In the genomic region with DNA sequence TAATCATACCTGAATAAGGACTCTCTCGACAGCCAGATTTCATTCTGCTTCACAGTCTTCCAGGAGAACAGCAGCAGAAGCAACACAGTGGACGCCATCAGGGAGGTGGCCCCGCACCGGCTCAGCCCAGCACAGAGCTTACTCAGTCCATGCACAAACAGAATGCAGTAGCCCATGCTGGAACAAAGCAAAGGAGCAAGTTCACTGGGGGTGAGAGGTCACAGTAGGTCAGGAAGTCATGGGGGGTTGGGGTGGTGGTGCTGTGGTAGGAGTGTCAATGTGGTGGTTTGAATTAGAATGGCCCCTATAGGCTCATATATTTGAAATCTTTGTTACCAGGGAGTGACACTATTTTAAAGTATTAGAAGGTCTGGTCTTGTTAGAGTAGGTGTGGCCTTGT, we compare ENCODE assay signal across 27 mouse cellular contexts.
A peak's percentile ranks its signal among the peaks of the same experiment; 100 is the strongest.
DNase-seq lines count a peak whose midpoint lies in the region; ATAC-seq and TF ChIP-seq lines count a peak whose summit lies in the region.
"Had no signal": no experiment of that assay in that cellular context is flagged by ENCODE, and none has a peak within 500 bp of the region (broad histone marks: within the 10 kb centered on the region; RNA-seq: fewer than 3 reads in every experiment).

No protein-coding gene starts in this region.

- no peaks in the 10 kb centered on the region for H3K27me3 ChIP-seq in forebrain, embryonic 12.5 days
- H3K27me3 ChIP-seq in forebrain, embryonic 11.5 days (ENCODE audit: control insufficient read depth, insufficient read depth, low read length): no peaks in the 10 kb centered on the region
- no peaks in the 10 kb centered on the region for H3K27me3 ChIP-seq in liver, embryonic 12.5 days (replicated peaks)
- H3K27me3 ChIP-seq: forebrain, embryonic 13.5 days; heart, embryonic 15.5 days; kidney, embryonic 15.5 days; midbrain, embryonic 12.5 days had no signal

- no peaks in the 10 kb centered on the region for H3K36me3 ChIP-seq in forebrain, embryonic 12.5 days (replicated peaks)
- H3K36me3 ChIP-seq in forebrain, embryonic 11.5 days (ENCODE audit: control insufficient read depth, insufficient read depth, low read length): no peaks in the 10 kb centered on the region
- no peaks in the 10 kb centered on the region for H3K36me3 ChIP-seq in ES-E14 (ENCODE audit: control insufficient read depth, insufficient read depth, low read length, poor library complexity, severe bottlenecking)
- H3K36me3 ChIP-seq in liver, embryonic 12.5 days: no peaks in the 10 kb centered on the region
- H3K36me3 ChIP-seq: embryonic facial prominence, embryonic 10.5 days; heart, embryonic 15.5 days; kidney, embryonic 15.5 days; limb, embryonic 10.5 days; midbrain, embryonic 12.5 days had no signal

- no peak for TF ChIP-seq CTCF in layer of hippocampus, adult 2 months (conservative IDR thresholded peaks at IDR 0.05)

- H3K9ac ChIP-seq in forebrain, embryonic 12.5 days: no peak overlapping the region
- no peak overlapping the region for H3K9ac ChIP-seq in forebrain, embryonic 11.5 days (ENCODE audit: low read length)
- no peak overlapping the region for H3K9ac ChIP-seq in ES-E14 (ENCODE audit: insufficient read depth, low read depth, low read length, poor library complexity, severe bottlenecking)
- no peak overlapping the region for H3K9ac ChIP-seq in liver, embryonic 12.5 days
- H3K9ac ChIP-seq: forebrain, embryonic 13.5 days; heart, embryonic 15.5 days; kidney, embryonic 15.5 days; midbrain, embryonic 12.5 days had no signal

- ATAC-seq in forebrain, embryonic 12.5 days (ENCODE audit: low FRiP score): peak; percentile 49; the same call in 1 of the 2 replicates
- ATAC-seq in forebrain, embryonic 11.5 days (replicated peaks; ENCODE audit: low FRiP score): no peak
- peak; percentile 68 for ATAC-seq in liver, embryonic 12.5 days
- 0 out of 2 replicates have a peak, but pooled peaks have one; percentile 59 for ATAC-seq in monocyte, adult 5-6 weeks (replicated peaks; ENCODE audit: insufficient number of reproducible peaks, low FRiP score, low TSS enrichment, poor library complexity, severe bottlenecking)
- no peak for ATAC-seq in inflammation-experienced regulatory T-cells, adult 6 months
- ATAC-seq: CD4-positive, CD25-positive, alpha-beta regulatory T cell, adult 4 months; forebrain, embryonic 13.5 days; hindbrain, embryonic 16.5 days had no signal

- DNase-seq in forebrain, embryonic 11.5 days (ENCODE audit: low spot score): no peak
- peak; percentile 34 for DNase-seq in ES-E14 (ENCODE audit: low read depth, low spot score)
- no peak for DNase-seq in layer of hippocampus, adult 2 months (ENCODE audit: low spot score in 2 of 2)
- no peak for DNase-seq in layer of hippocampus, adult 9-10 months (ENCODE audit: low spot score)
- DNase-seq: adrenal gland, postnatal 10 days; cerebellum, adult 18-20 months; cerebellum, postnatal 25 days; gastrocnemius, adult 2 months; heart, postnatal 36 days; kidney, adult 11 months; kidney, postnatal 4 days; thymus, adult 2 months; thymus, postnatal 4 days had no signal

- no peak overlapping the region for H3K27ac ChIP-seq in forebrain, embryonic 12.5 days
- no peak overlapping the region for H3K27ac ChIP-seq in forebrain, embryonic 11.5 days (ENCODE audit: low read depth, low read length)
- H3K27ac ChIP-seq in ES-E14 (ENCODE audit: insufficient read depth, low read depth, low read length, poor library complexity, severe bottlenecking): no peak overlapping the region
- H3K27ac ChIP-seq in liver, embryonic 12.5 days: no peak overlapping the region
- no peak overlapping the region for H3K27ac ChIP-seq in layer of hippocampus, adult 2 months
- H3K27ac ChIP-seq: embryonic facial prominence, embryonic 10.5 days; forebrain, embryonic 13.5 days; gastrocnemius, adult 2 months; heart, embryonic 15.5 days; kidney, embryonic 15.5 days; limb, embryonic 10.5 days; macrophage; midbrain, embryonic 12.5 days; stomach, postnatal 0 days had no signal

- no peak overlapping the region for H3K4me3 ChIP-seq in forebrain, embryonic 12.5 days (replicated peaks)
- no peak overlapping the region for H3K4me3 ChIP-seq in forebrain, embryonic 11.5 days (ENCODE audit: low read depth, low read length)
- no peak overlapping the region for H3K4me3 ChIP-seq in ES-E14 (ENCODE audit: insufficient read depth in 1 of 2, low read depth in 1 of 2, low read length in 2 of 2, poor library complexity in 1 of 2, severe bottlenecking in 1 of 2)
- H3K4me3 ChIP-seq in liver, embryonic 12.5 days: no peak overlapping the region
- H3K4me3 ChIP-seq in layer of hippocampus, adult 2 months: no peak overlapping the region
- H3K4me3 ChIP-seq: embryonic facial prominence, embryonic 10.5 days; forebrain, embryonic 13.5 days; gastrocnemius, adult 2 months; heart, embryonic 15.5 days; kidney, embryonic 15.5 days; limb, embryonic 10.5 days; midbrain, embryonic 12.5 days had no signal

- in situ Hi-C loops in ES-E14 (cut with MboI; ENCODE audit: low sequenced_read_pairs in 2 of 2, unreplicated experiment in 2 of 2): no loop called here

- H3K4me2 ChIP-seq in forebrain, embryonic 12.5 days: no peak overlapping the region
- H3K4me2 ChIP-seq in forebrain, embryonic 11.5 days (ENCODE audit: low read depth, low read length, severe bottlenecking): no peak overlapping the region
- H3K4me2 ChIP-seq in liver, embryonic 12.5 days: no peak overlapping the region
- H3K4me2 ChIP-seq: forebrain, embryonic 13.5 days; heart, embryonic 15.5 days; kidney, embryonic 15.5 days; midbrain, embryonic 12.5 days had no signal

- 39% methylated on average over 4 of the region's 4 CpGs for WGBS in forebrain, embryonic 12.5 days
- WGBS in forebrain, embryonic 11.5 days: 33% methylated on average over 4 of the region's 4 CpGs
- WGBS in liver, embryonic 12.5 days (ENCODE audit: insufficient replicate concordance): 50% methylated on average over 4 of the region's 4 CpGs

- H3K9me3 ChIP-seq in forebrain, embryonic 12.5 days: no peaks in the 10 kb centered on the region
- no peaks in the 10 kb centered on the region for H3K9me3 ChIP-seq in forebrain, embryonic 11.5 days (ENCODE audit: control insufficient read depth, low read length)
- H3K9me3 ChIP-seq in ES-E14 (ENCODE audit: control insufficient read depth, insufficient read depth, low read depth, low read length): no peaks in the 10 kb centered on the region
- no peaks in the 10 kb centered on the region for H3K9me3 ChIP-seq in liver, embryonic 12.5 days (replicated peaks)
- H3K9me3 ChIP-seq: embryonic facial prominence, embryonic 10.5 days; forebrain, embryonic 13.5 days; heart, embryonic 15.5 days; kidney, embryonic 15.5 days; limb, embryonic 10.5 days; midbrain, embryonic 12.5 days had no signal

- no peaks in the 10 kb centered on the region for H3K4me1 ChIP-seq in forebrain, embryonic 12.5 days
- H3K4me1 ChIP-seq in forebrain, embryonic 11.5 days (replicated peaks; ENCODE audit: control insufficient read depth, insufficient read depth, low read length): no peaks in the 10 kb centered on the region
- H3K4me1 ChIP-seq in ES-E14 (ENCODE audit: control insufficient read depth in 2 of 2, insufficient read depth in 2 of 2, low read length in 2 of 2, poor library complexity in 1 of 2): peaks cover 6 to 11% of the 10 kb centered on the region in 2 experiments
- H3K4me1 ChIP-seq in liver, embryonic 12.5 days: no peaks in the 10 kb centered on the region
- H3K4me1 ChIP-seq: forebrain, embryonic 13.5 days; heart, embryonic 15.5 days; kidney, embryonic 15.5 days; midbrain, embryonic 12.5 days had no signal

TF ChIP-seq in ES-E14, 5 proteins besides CTCF, POLR2A, EP300 and RAD21:
- TF ChIP-seq MAFK (IDR thresholded peaks at IDR 0.05; ENCODE audit: insufficient read depth, low read depth, low read length): no peak
- no peak for TF ChIP-seq HCFC1 (IDR thresholded peaks at IDR 0.05; ENCODE audit: borderline replicate concordance, insufficient read depth, low read length)
- no peak for TF ChIP-seq CHD2 (IDR thresholded peaks at IDR 0.05; ENCODE audit: low read depth, low read length)
- no peak for TF ChIP-seq ZNF384 (IDR thresholded peaks at IDR 0.05; ENCODE audit: low read depth, low read length)
- no peak for TF ChIP-seq ZC3H11A (IDR thresholded peaks at IDR 0.05; ENCODE audit: borderline replicate concordance, low read depth, low read length)
TF ChIP-seq in ES-E14: peak in this region for 0.

Comparison
In these comparisons a context has a peak if more than half of its experiments do, and no peak if none do; other contexts are left out.
1. ATAC-seq: peak in forebrain, embryonic 12.5 days (single experiment), liver, embryonic 12.5 days (single experiment) and monocyte, adult 5-6 weeks (single experiment); none in forebrain, embryonic 11.5 days (single experiment) and inflammation-experienced regulatory T-cells, adult 6 months (single experiment).